In the genomic region with DNA sequence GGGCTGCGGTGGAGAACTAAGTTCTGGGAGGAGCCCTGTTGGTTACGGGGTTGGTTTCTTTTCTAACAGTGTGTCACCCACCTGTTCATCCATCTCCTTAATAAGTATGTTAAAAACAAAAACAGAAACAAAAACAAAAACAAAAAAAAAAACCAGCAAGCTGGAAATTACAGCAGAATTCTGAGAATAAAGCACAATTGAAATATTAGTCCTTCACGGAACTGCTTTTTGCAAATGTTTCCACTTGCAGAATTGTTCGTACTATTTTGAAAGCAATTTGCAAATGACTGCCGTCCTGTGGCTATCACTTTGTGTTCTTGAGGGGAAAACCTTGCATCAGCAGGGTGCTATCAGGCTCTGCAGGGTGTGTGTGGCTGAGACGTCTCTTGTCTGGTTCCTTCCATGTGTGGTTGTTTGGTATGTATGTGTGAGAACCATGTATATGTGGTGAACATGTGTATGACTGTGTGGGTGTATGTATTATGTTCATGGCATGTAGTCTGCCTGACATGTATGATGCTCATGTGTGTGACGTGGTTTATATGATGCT, we compare ENCODE assay signal across 20 mouse cellular contexts.
"Had no signal": no experiment of that assay in that cellular context is flagged by ENCODE, and none has a peak within 500 bp of the region (broad histone marks: within the 10 kb centered on the region; RNA-seq: fewer than 3 reads in every experiment).

No protein-coding gene starts in this region.

- ATAC-seq: intestine, embryonic 16.5 days; midbrain, embryonic 13.5 days; midbrain, embryonic 16.5 days had no signal

- H3K27ac ChIP-seq: lung, embryonic 15.5 days; midbrain, embryonic 10.5 days; midbrain, embryonic 13.5 days; neural tube, embryonic 13.5 days; stomach, embryonic 15.5 days had no signal

- H3K4me3 ChIP-seq: lung, embryonic 15.5 days; megakaryocyte, embryonic 14.5 days; midbrain, embryonic 10.5 days; midbrain, embryonic 13.5 days; myocyte; neural tube, embryonic 13.5 days; stomach, embryonic 15.5 days had no signal

- H3K4me2 ChIP-seq: lung, embryonic 15.5 days; midbrain, embryonic 13.5 days; neural tube, embryonic 13.5 days; stomach, embryonic 15.5 days had no signal

- H3K4me1 ChIP-seq: lung, embryonic 15.5 days; stomach, embryonic 15.5 days had no signal

- H3K36me3 ChIP-seq: lung, embryonic 15.5 days; midbrain, embryonic 10.5 days; midbrain, embryonic 13.5 days; neural tube, embryonic 13.5 days; stomach, embryonic 15.5 days had no signal

- DNase-seq: kidney, adult 18-20 months; kidney, adult 9 months; kidney, postnatal 14 days; kidney, postnatal 4 days; lung, adult 18-20 months; lung, postnatal 10 days; lung, postnatal 36 days; retina, postnatal 1 day; right cerebral cortex, postnatal 25 days; spleen, adult 18-20 months; thymus, postnatal 36 days had no signal

- H3K9ac ChIP-seq: lung, embryonic 15.5 days; midbrain, embryonic 13.5 days; neural tube, embryonic 13.5 days; stomach, embryonic 15.5 days had no signal

- H3K27me3 ChIP-seq: midbrain, embryonic 13.5 days; neural tube, embryonic 13.5 days; stomach, embryonic 15.5 days had no signal

- H3K9me3 ChIP-seq: lung, embryonic 15.5 days; megakaryocyte, embryonic 14.5 days; midbrain, embryonic 10.5 days; neural tube, embryonic 13.5 days; stomach, embryonic 15.5 days had no signal
